Mouse (Mus musculus) CH12.LX (cell line): ENCODE data around the gene Gm10912. TPM values are rescaled to one million over a fixed set of nuclear protein-coding genes. Genes with fewer than 3 reads are reported as not detected.

Source experiments
- DNase-seq: peaks from one replicate; pipeline ENCODE4 v3.0.0-alpha.2; 2013; ENCODE audit errors: extremely low read depth
- H3K27ac ChIP-seq: 2 replicates; pipeline ENCODE4 v1.5.1; 2012; ENCODE audit warnings: low read depth, mild to moderate bottlenecking, control low read depth, moderate library complexity; ENCODE audit not compliant: insufficient read depth
- H3K27me3 ChIP-seq: replicated peaks from 2 replicates; pipeline ENCODE3; 2012; ENCODE audit warnings: inconsistent platforms
- H3K36me3 ChIP-seq, 2 experiments: replicated peaks in 1 of 2; 2 replicates each; pipeline versions ENCODE3 to v1.6.1; 2012; ENCODE audit warnings: inconsistent platforms in 1 of 2, low read length in 1 of 2, mild to moderate bottlenecking in 1 of 2, mixed read lengths in 1 of 2, moderate library complexity in 1 of 2; ENCODE audit not compliant: control insufficient read depth in 1 of 2, insufficient read depth in 1 of 2
- H3K4me1 ChIP-seq, 2 experiments: 2 replicates each; pipeline ENCODE4 v1.6.1; 2012; ENCODE audit warnings: inconsistent platforms in 1 of 2, moderate library complexity in 1 of 2; ENCODE audit not compliant: insufficient read depth in 2 of 2, control insufficient read depth in 1 of 2
- H3K4me2 ChIP-seq: 2 replicates; pipeline ENCODE4 v1.6.1; 2012; ENCODE audit warnings: low read depth, mild to moderate bottlenecking, control low read depth; ENCODE audit not compliant: poor library complexity, insufficient read depth, severe bottlenecking
- H3K4me3 ChIP-seq, 3 experiments: fragments of 150-350 bp in 1 of 3; sonication (generic) in 1 of 3; replicated peaks in 1 of 3; 2 replicates each; pipeline versions ENCODE3 to v1.5.1; 2011 to 2012; ENCODE audit warnings: low read depth in 2 of 3, low read length in 2 of 3, mild to moderate bottlenecking in 2 of 3, moderate library complexity in 2 of 3, control low read depth in 1 of 3, improper control_type of control experiment in 1 of 3, inconsistent platforms in 1 of 3, mixed read lengths in 1 of 3; ENCODE audit not compliant: poor library complexity in 1 of 3
- H3K79me2 ChIP-seq: replicated peaks from 2 replicates; pipeline ENCODE4 v1.6.1; 2012; ENCODE audit warnings: mild to moderate bottlenecking, moderate library complexity; ENCODE audit not compliant: control insufficient read depth, poor library complexity, insufficient read depth, severe bottlenecking; ENCODE audit errors: extremely low read depth
- H3K9ac ChIP-seq: 2 replicates; pipeline ENCODE4 v1.6.1; 2012; ENCODE audit warnings: low read depth, mild to moderate bottlenecking, control low read depth, moderate library complexity; ENCODE audit not compliant: insufficient read depth
- H3K9me3 ChIP-seq: replicated peaks from 2 replicates; pipeline ENCODE3; 2012; ENCODE audit warnings: low read length, inconsistent platforms, mixed read lengths
- CTCF ChIP-seq, 2 experiments: IDR thresholded peaks in 1 of 2; conservative IDR thresholded peaks in 1 of 2; 2 replicates each; pipeline ENCODE4 v1.5.1; 2011 to 2012; ENCODE audit warnings: low read depth in 2 of 2, low read length in 2 of 2, improper control_type of control experiment in 1 of 2, inconsistent platforms in 1 of 2, mild to moderate bottlenecking in 1 of 2, moderate library complexity in 1 of 2
- GABPA ChIP-seq: IDR thresholded peaks from 2 replicates; pipeline ENCODE4 v1.6.1; 2012; ENCODE audit warnings: low read depth, low read length, improper control_type of control experiment, inconsistent platforms; ENCODE audit not compliant: insufficient replicate concordance
- IRF4 ChIP-seq: IDR thresholded peaks from 2 replicates; pipeline ENCODE4 v1.6.1; 2014; ENCODE audit warnings: low read depth, mild to moderate bottlenecking, inconsistent platforms, low read length, improper control_type of control experiment
- JUND ChIP-seq: conservative IDR thresholded peaks from 2 replicates; pipeline ENCODE4 v1.6.1; 2011; ENCODE audit warnings: low read depth, low read length, improper control_type of control experiment
- KAT2A ChIP-seq: IDR thresholded peaks from 2 replicates; pipeline ENCODE4 v1.6.1; 2012; ENCODE audit warnings: low read length, improper control_type of control experiment, inconsistent platforms; ENCODE audit not compliant: insufficient replicate concordance
- MAX ChIP-seq: IDR thresholded peaks from 2 replicates; pipeline ENCODE4 v1.6.1; 2011; ENCODE audit warnings: low read length, improper control_type of control experiment
- MAZ ChIP-seq: IDR thresholded peaks from 2 replicates; pipeline ENCODE4 v1.6.1; 2012; ENCODE audit warnings: low read depth, mild to moderate bottlenecking, inconsistent platforms, low read length, improper control_type of control experiment, moderate library complexity
- MEF2A ChIP-seq: IDR thresholded peaks from 2 replicates; pipeline ENCODE4 v1.6.1; 2014; ENCODE audit warnings: low read depth, mild to moderate bottlenecking, inconsistent platforms, low read length, improper control_type of control experiment, borderline replicate concordance
- MXI1 ChIP-seq: IDR thresholded peaks from 2 replicates; pipeline ENCODE4 v1.6.1; 2011; ENCODE audit warnings: mild to moderate bottlenecking, low read depth, low read length, improper control_type of control experiment
- RAD21 ChIP-seq: IDR thresholded peaks from 2 replicates; pipeline ENCODE4 v1.6.1; 2011; ENCODE audit warnings: low read depth, mild to moderate bottlenecking, low read length, improper control_type of control experiment, moderate library complexity
- RCOR1 ChIP-seq: conservative IDR thresholded peaks from 2 replicates; pipeline ENCODE4 v1.6.1; 2012; ENCODE audit warnings: low read depth, mild to moderate bottlenecking, inconsistent platforms, low read length, improper control_type of control experiment
- SIN3A ChIP-seq: IDR thresholded peaks from 2 replicates; pipeline ENCODE4 v1.6.1; 2012; ENCODE audit warnings: low read length, improper control_type of control experiment, inconsistent platforms
- SMC3 ChIP-seq: IDR thresholded peaks from 2 replicates; pipeline ENCODE4 v1.6.1; 2011; ENCODE audit warnings: low read depth, low read length, improper control_type of control experiment
- TCF12 ChIP-seq: IDR thresholded peaks from 2 replicates; pipeline ENCODE4 v1.6.1; 2014; ENCODE audit warnings: low read depth, mild to moderate bottlenecking, inconsistent platforms, low read length, improper control_type of control experiment
- USF1 ChIP-seq: IDR thresholded peaks from 2 replicates; pipeline ENCODE4 v1.6.1; 2014; ENCODE audit warnings: low read depth, mild to moderate bottlenecking, inconsistent platforms, low read length, improper control_type of control experiment
- USF2 ChIP-seq: conservative IDR thresholded peaks from 2 replicates; pipeline ENCODE4 v1.6.1; 2011; ENCODE audit warnings: low read depth, low read length, improper control_type of control experiment
- ZC3H11A ChIP-seq: IDR thresholded peaks from 2 replicates; pipeline ENCODE4 v1.6.1; 2012; ENCODE audit warnings: low read depth, mild to moderate bottlenecking, inconsistent platforms, low read length, improper control_type of control experiment
- ZMIZ1 ChIP-seq: IDR thresholded peaks from 2 replicates; pipeline ENCODE4 v1.6.1; 2012; ENCODE audit warnings: low read depth, mild to moderate bottlenecking, inconsistent platforms, low read length, improper control_type of control experiment
- dilution Hi-C: fragments of 300-500 bp; cut with MboI; formaldehyde crosslinking; loops from 2 replicates; pipeline ENCODE4 v1.14.3; 2020; ENCODE audit warnings: low sequenced_read_pairs; ENCODE audit not compliant: extremely low pct_unique_long_range_greater_than_20kb, extremely low pct_ligation_motif_present
- in situ Hi-C: fragments of 300-500 bp; cut with MboI; formaldehyde crosslinking; loops from 3 replicates; pipeline ENCODE4 v1.14.3; 2019; ENCODE audit warnings: low sequenced_read_pairs, low pct_ligation_motif_present, low pct_unique_long_range_greater_than_20kb, mixed read lengths
- polyA plus RNA-seq: library from polyadenylated mRNA; unstranded; fragments of >175 nt; gene quantifications from 2 replicates; pipeline ENCODE4 v1.2.1, GENCODE M21; 2012; ENCODE audit warnings: low read depth; ENCODE audit not compliant: insufficient read length
- total RNA-seq, 2 experiments: library from RNA; depleted of rRNA; stranded (reverse); fragments of 300-350 nt in 1 of 2; fragments of >200 nt in 1 of 2; gene quantifications; 2 replicates each; pipeline ENCODE4 v1.2.3; 2012 to 2014

The Gm10912 gene
- total and polyA plus RNA-seq, 3 experiments = not detected

- H3K79me2 ChIP-seq = peaks cover 14% of the 10 kb centered on the region
- H3K27ac ChIP-seq = no peak overlapping the region
- no peak overlapping the region for H3K4me3 ChIP-seq
- TF ChIP-seq KAT2A = no peak
- no peak for TF ChIP-seq USF1
- no peak for TF ChIP-seq JUND
- no peak for TF ChIP-seq MEF2A
- TF ChIP-seq SMC3 = no peak
- no peak for TF ChIP-seq MAX
- TF ChIP-seq ZMIZ1 = no peak
- no peak for TF ChIP-seq GABPA
- no peak for TF ChIP-seq MXI1
- no peak for TF ChIP-seq IRF4
- TF ChIP-seq MAZ = no peak
- no peak for TF ChIP-seq USF2
- TF ChIP-seq RCOR1 = no peak
- peaks cover 3 to 27% of the 10 kb centered on the region in 2 experiments; a peak in 2 of 4 replicates for H3K4me1 ChIP-seq
- no peak for DNase-seq
- no peaks in the 10 kb centered on the region for H3K27me3 ChIP-seq
- in situ Hi-C loops (loop anchor here (25.0 kb wide), 1 partner anchor 555 kb away; the partner anchor contains the start of gene Cstf3), dilution Hi-C loops (no loop called here)
- peaks cover 13 to 56% of the 10 kb centered on the region in 2 experiments for H3K36me3 ChIP-seq
- no peak overlapping the region for H3K9ac ChIP-seq
- no peak overlapping the region for H3K4me2 ChIP-seq
- H3K9me3 ChIP-seq = no peaks in the 10 kb centered on the region
These were observed 33.6 kb upstream of the Gm10912 start for GRCm38 (mm10) chr2:104032056-104032455.

DNA sequence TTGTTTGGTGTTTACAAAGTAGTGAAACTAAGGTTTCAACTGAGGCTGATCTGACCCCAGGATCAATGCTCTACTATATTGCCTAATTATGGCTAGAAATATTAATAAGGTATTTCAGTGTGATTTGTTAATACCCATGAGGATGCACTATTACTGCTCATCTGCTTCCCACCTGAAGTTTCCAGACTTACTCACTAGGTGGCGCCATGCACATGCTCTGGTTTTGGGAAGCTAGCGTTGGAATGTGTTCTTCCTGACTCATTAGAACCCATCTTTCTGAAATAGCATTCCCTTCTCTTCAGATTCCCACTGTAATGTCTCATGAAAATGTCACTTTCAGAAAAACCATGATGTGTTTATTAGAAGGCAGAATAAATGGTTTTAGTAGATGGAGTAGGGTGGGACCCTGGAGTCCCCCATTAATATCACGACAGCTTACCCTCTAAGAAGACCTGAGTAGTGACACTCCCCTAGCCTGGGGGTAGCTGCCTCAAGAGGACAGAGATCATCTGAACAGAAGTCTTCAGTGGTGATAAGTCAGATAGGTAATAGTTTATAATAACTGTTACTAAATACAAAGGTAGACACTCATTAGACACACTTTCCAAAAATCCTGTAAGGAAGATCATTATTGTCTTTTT lies 30.7 kb upstream of the Gm10912 start:
- peaks cover 0 to 18% of the 10 kb centered on the region in 2 experiments; a peak in 2 of 4 replicates for H3K4me1 ChIP-seq
- no peaks in the 10 kb centered on the region for H3K9me3 ChIP-seq
- no peak overlapping the region for H3K4me3 ChIP-seq
- TF ChIP-seq CTCF (conservative IDR thresholded peaks at IDR 0.05 in 1 of 2, IDR thresholded peaks at IDR 0.05 in 1 of 2; ENCODE audit: low read depth in 2 of 2, low read length in 2 of 2) (peak; percentile 92 to 96), MAZ (no peak), SMC3 (peak; percentile 76), ZC3H11A (no peak), SIN3A (no peak), RAD21 (peak; percentile 88), TCF12 (no peak)
- H3K27me3 ChIP-seq = no peaks in the 10 kb centered on the region
- dilution Hi-C loops = no loop called here
- no peak overlapping the region for H3K27ac ChIP-seq
- no peaks in the 10 kb centered on the region; the same call in 1 of the 2 replicates for H3K79me2 ChIP-seq
- H3K4me2 ChIP-seq = no peak overlapping the region
- DNase-seq = peak; percentile 41
- in situ Hi-C loops = loop anchor here (25.0 kb wide), 1 partner anchor 552 kb away; the partner anchor contains the start of gene Cstf3
- no peak overlapping the region for H3K9ac ChIP-seq
- peaks cover 15 to 77% of the 10 kb centered on the region in 2 experiments for H3K36me3 ChIP-seq
